Mouse (Mus musculus) small intestine, adult 2 months (tissue): ENCODE data around the gene Irf2.

Source experiments
- CTCF ChIP-seq: fragments of 200-500 bp; IDR thresholded peaks from 2 replicates; pipeline ENCODE4 v1.5.1; 2012; ENCODE audit warnings: low read depth, mild to moderate bottlenecking, control low read depth, inconsistent platforms, low read length, moderate library complexity, mixed read lengths; ENCODE audit not compliant: insufficient replicate concordance, insufficient read length; ENCODE audit errors: extremely low read depth
- POLR2A ChIP-seq: fragments of 200-500 bp; IDR thresholded peaks from 2 replicates; pipeline ENCODE4 v1.6.1; 2012; ENCODE audit warnings: low read depth, mild to moderate bottlenecking, control low read depth, inconsistent platforms, low read length, moderate library complexity

DNA sequence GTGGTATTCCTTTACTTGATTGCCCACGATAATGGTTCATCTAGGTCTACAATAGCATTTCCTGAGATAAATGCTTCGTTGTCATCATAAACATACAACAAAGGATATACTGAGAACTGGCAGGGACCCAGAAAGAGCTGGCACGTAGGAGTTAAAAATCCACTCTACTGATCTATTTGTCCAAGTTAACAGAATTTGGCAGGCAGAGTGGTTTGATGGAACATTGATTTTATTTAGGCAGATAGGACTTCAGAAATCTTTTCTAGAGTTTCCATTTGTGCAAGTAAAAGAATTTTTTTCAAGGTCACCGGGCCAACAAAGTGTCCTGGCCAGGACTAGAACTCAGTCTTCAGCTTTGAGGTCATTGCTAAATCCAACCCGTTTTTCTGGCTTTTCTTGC, 98.5 kb downstream of the Irf2 start:
- TF ChIP-seq CTCF (no peak), POLR2A (no peak)
